Mouse (Mus musculus) olfactory bulb, adult 2 months (tissue): ENCODE measurements around the gene Dad1. TPM values are rescaled to one million over a fixed set of nuclear protein-coding genes. Genes with fewer than 3 reads are reported as not detected.

ENCODE experiments used
- H3K27ac ChIP-seq: fragments of 200-500 bp; 2 replicates; pipeline ENCODE4 v1.5.1; 2012; ENCODE audit warnings: low read depth, low read length; ENCODE audit not compliant: insufficient read depth
- H3K4me1 ChIP-seq: fragments of 200-500 bp; 2 replicates; pipeline ENCODE4 v1.6.1; 2012; ENCODE audit warnings: low read length; ENCODE audit not compliant: control insufficient read depth, insufficient read depth
- H3K4me3 ChIP-seq: fragments of 200-500 bp; 2 replicates; pipeline ENCODE4 v1.5.1; 2012; ENCODE audit warnings: mild to moderate bottlenecking, low read depth, low read length, moderate library complexity; ENCODE audit not compliant: insufficient read depth
- CTCF ChIP-seq: fragments of 200-500 bp; IDR thresholded peaks from 2 replicates; pipeline ENCODE4 v1.5.1; 2012; ENCODE audit warnings: low read depth, mild to moderate bottlenecking, low read length, moderate library complexity; ENCODE audit not compliant: insufficient read depth
- POLR2A ChIP-seq: fragments of 200-500 bp; IDR thresholded peaks from 2 replicates; pipeline ENCODE4 v1.6.1; 2012; ENCODE audit warnings: mild to moderate bottlenecking, low read depth, low read length, moderate library complexity; ENCODE audit not compliant: insufficient read depth
- WGBS: fragments of 180-500 bp; shearing (Covaris S2); methylation state at CpG from one replicate; pipeline ENCODE4 v1.1.7; 2018; 5-methylcytosine and 5-hydroxymethylcytosine counted together
- polyA plus RNA-seq: library from polyadenylated mRNA; stranded (reverse); fragments of >200 nt; gene quantifications from 2 replicates; pipeline ENCODE4 v1.2.4, GENCODE M21; 2012; ENCODE audit warnings: low replicate concordance; ENCODE audit not compliant: missing spikeins, insufficient read depth, insufficient read length

Gene Dad1
- polyA plus RNA-seq, 1 experiment = not detected

- H3K4me3 ChIP-seq = no peak overlapping the region
- no peaks in the 10 kb centered on the region for H3K4me1 ChIP-seq
- H3K27ac ChIP-seq = no peak overlapping the region
- 84% methylated on average over 15 of the region's 15 CpGs for WGBS
- TF ChIP-seq POLR2A (no peak), CTCF (no peak)
These were observed 47.0 kb downstream of the Dad1 start for GRCm38 (mm10) chr14:54206750-54207550.

- no peak for TF ChIP-seq POLR2A
- no peak for TF ChIP-seq CTCF
- Histone ChIP-seq H3K4me1 (no peaks in the 10 kb centered on the region), H3K4me3 (no peak overlapping the region), H3K27ac (no peak overlapping the region)
- WGBS = 94% methylated on average over 5 of the region's 5 CpGs
These were observed 47.6 kb downstream of the Dad1 start for GRCm38 (mm10) chr14:54206309-54206708.

- no peak for TF ChIP-seq CTCF
- TF ChIP-seq POLR2A = no peak
- Histone ChIP-seq H3K27ac (no peak overlapping the region), H3K4me1 (no peaks in the 10 kb centered on the region), H3K4me3 (no peak overlapping the region)
- WGBS = 76% methylated on average over 6 of the region's 6 CpGs
These were observed 48.0 kb downstream of the Dad1 start for GRCm38 (mm10) chr14:54205904-54206303.

- no peaks in the 10 kb centered on the region for H3K4me1 ChIP-seq
- no peak overlapping the region for H3K27ac ChIP-seq
- no peak overlapping the region for H3K4me3 ChIP-seq
- no peak for TF ChIP-seq CTCF
- TF ChIP-seq POLR2A = no peak
- WGBS = 71% methylated on average over 4 of the region's 4 CpGs
These were observed 49.1 kb downstream of the Dad1 start for GRCm38 (mm10) chr14:54204786-54205185.

- Histone ChIP-seq H3K4me3 (no peak overlapping the region), H3K27ac (no peak overlapping the region), H3K4me1 (no peaks in the 10 kb centered on the region)
- WGBS = 94% methylated on average over 8 of the region's 8 CpGs
- TF ChIP-seq CTCF (no peak), POLR2A (no peak)
These were observed 49.6 kb downstream of the Dad1 start for GRCm38 (mm10) chr14:54204311-54204710.

- Histone ChIP-seq H3K27ac (no peak overlapping the region), H3K4me1 (no peaks in the 10 kb centered on the region), H3K4me3 (no peak overlapping the region)
- WGBS = 92% methylated on average over 10 of the region's 10 CpGs
- TF ChIP-seq POLR2A (no peak), CTCF (no peak)
These were observed 50.1 kb downstream of the Dad1 start for GRCm38 (mm10) chr14:54203776-54204175.

GRCm38 (mm10) chr14:54203207-54203606 lies 50.7 kb downstream of the Dad1 start:
- no peak for TF ChIP-seq POLR2A
- no peak for TF ChIP-seq CTCF
- WGBS = 95% methylated on average over 6 of the region's 6 CpGs

GRCm38 (mm10) chr14:54200363-54200762 lies 53.5 kb downstream of the Dad1 start:
- TF ChIP-seq POLR2A (no peak), CTCF (no peak)
- Histone ChIP-seq H3K4me1 (no peaks in the 10 kb centered on the region), H3K4me3 (no peak overlapping the region), H3K27ac (no peak overlapping the region)
- 81% methylated on average over 8 of the region's 8 CpGs for WGBS

More at GRCm38 (mm10) chr14:54203207-54203606, 50.7 kb downstream of the Dad1 start:
- H3K27ac ChIP-seq = no peak overlapping the region
- H3K4me1 ChIP-seq = no peaks in the 10 kb centered on the region
- H3K4me3 ChIP-seq = no peak overlapping the region

- 92% methylated on average over 8 of the region's 8 CpGs for WGBS
- no peak overlapping the region for H3K4me3 ChIP-seq
- H3K4me1 ChIP-seq = no peaks in the 10 kb centered on the region
- H3K27ac ChIP-seq = no peak overlapping the region
- no peak for TF ChIP-seq POLR2A
- no peak for TF ChIP-seq CTCF
These were observed 54.2 kb downstream of the Dad1 start for GRCm38 (mm10) chr14:54199662-54200061.

GRCm38 (mm10) chr14:54197740-54198139 lies 56.2 kb downstream of the Dad1 start:
- no peak for TF ChIP-seq CTCF
- TF ChIP-seq POLR2A = no peak
- Histone ChIP-seq H3K4me1 (no peaks in the 10 kb centered on the region), H3K4me3 (no peak overlapping the region), H3K27ac (no peak overlapping the region)
- WGBS = 64% methylated on average over 3 of the region's 3 CpGs
